Mouse (Mus musculus) ES-Bruce4 (cell line): ENCODE measurements around the gene Myh15.

Experiments used
- CTCF ChIP-seq: IDR thresholded peaks from one replicate; pipeline ENCODE4 v1.8.1; 2011; ENCODE audit warnings: low read depth, low read length
- POLR2A ChIP-seq: IDR thresholded peaks from one replicate; pipeline ENCODE4 v1.8.1; 2011; ENCODE audit warnings: low read length; ENCODE audit not compliant: insufficient read depth

DNA sequence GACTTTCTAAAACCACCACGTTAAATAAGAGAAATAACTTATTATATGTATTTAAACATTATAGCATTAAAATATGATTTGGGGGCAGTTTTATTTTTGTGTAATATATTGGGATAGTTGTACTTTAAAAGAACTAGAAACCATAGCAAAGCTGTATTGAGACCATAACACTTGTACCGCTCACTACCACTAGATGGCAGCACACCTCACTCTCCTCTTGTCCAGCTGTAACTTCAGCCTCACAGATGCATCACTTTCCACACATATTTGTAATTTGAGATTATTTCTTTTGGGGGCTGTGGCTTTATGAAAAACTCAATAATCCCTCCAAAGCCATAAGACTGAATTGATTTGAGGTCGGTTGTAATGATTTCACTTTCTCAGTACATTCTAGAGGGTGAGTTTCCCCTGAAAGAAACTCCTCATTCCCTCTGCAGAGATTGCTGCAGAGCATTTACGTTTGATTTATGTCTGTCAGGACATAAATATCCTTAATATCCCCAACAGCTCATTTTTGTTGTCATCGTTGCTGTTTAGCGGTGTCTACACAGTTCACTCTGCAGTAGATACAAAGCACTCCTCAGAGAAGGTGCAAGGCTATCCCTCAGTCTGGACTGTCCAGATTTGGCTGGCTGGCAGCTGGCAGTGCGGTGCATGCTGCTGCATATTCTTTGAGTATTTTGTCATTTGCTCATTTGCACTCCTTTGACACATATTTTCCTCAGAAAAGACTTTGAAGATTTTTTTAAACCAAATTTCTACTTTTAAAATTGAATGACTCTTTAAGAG is 107.3 kb downstream of the Myh15 start:
- TF ChIP-seq CTCF (peak; percentile 7), POLR2A (no peak)
